Mouse (Mus musculus) small intestine, adult 2 months (tissue): ENCODE results near the gene Chst14.

Source experiments
- CTCF ChIP-seq: fragments of 200-500 bp; IDR thresholded peaks from 2 replicates; pipeline ENCODE4 v1.5.1; 2012; ENCODE audit warnings: low read depth, mild to moderate bottlenecking, control low read depth, inconsistent platforms, low read length, moderate library complexity, mixed read lengths; ENCODE audit not compliant: insufficient replicate concordance, insufficient read length; ENCODE audit errors: extremely low read depth
- POLR2A ChIP-seq: fragments of 200-500 bp; IDR thresholded peaks from 2 replicates; pipeline ENCODE4 v1.6.1; 2012; ENCODE audit warnings: low read depth, mild to moderate bottlenecking, control low read depth, inconsistent platforms, low read length, moderate library complexity

DNA sequence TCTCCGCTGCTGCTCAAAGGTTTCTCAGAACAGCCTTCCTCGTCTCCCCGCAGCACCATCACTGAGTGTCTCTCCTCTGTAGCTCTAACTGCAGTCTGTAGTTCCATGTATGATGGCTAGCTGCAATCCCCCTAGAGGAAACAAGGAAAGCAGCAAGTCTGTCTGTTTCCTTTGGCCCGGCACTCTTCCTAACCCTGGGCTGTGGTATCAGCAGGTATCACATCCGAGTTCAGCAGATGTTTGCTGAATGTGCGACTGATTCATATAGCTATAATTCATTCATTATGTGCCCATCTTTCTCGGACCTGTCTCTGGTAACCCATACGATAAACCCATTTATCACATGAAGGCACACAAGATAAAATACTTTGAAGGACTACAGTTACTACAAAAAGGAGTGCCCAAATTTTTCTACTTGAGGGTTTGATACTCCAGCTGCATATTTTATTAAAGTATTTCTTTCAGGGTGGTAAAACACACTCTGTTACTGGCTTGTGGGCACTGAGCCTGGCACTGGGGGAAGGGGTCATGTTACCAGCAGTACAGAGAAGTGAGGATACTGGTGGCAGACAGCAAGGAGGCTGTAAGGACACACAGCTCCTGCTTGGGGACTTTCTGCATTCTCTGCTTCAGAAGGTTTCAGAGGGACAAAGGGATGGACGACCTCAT is 36.8 kb downstream of the Chst14 start:
- no peak for TF ChIP-seq CTCF
- TF ChIP-seq POLR2A = no peak
